Mouse (Mus musculus) erythroblast, embryonic 14.5 days (primary cell): ENCODE data around the gene Tedc1.

Experiments used
- GATA1 ChIP-seq: IDR thresholded peaks from 2 replicates; pipeline ENCODE4 v1.6.1; 2012; ENCODE audit warnings: low read length, inconsistent platforms, mixed read lengths
- TAL1 ChIP-seq: IDR thresholded peaks from 3 replicates; pipeline ENCODE4 v1.6.1; 2012; ENCODE audit warnings: low read length, inconsistent platforms, mixed read lengths

DNA sequence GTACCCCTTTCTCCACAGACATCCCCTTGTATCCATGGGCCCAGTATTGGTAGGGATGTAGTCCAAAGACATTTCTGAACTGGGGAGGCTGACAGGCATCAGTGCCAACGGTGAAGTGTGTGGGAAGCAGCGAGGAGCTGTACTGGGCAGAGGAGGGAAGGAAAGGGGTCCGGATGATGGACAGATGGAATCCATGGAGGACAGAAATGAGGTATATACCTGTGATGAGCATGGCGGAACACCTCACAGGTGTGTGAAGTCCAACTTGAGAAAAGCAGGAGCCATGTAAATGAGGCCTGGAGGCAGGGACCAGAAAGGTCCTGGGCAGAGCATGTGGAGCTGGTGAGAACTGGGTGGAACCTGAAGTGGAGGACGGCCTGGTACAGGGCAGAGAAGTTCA, 10.6 kb upstream of the Tedc1 start:
- TF ChIP-seq GATA1 (no peak), TAL1 (no peak)
